Mouse (Mus musculus) gastrocnemius, postnatal 10 days (tissue): Measurements from ENCODE around the gene Trex2. TPM values are rescaled to one million over a fixed set of nuclear protein-coding genes. Genes with fewer than 3 reads are reported as not detected.

Experiments
- DNase-seq: peaks from one replicate; pipeline ENCODE4 v3.0.0; 2021; ENCODE audit warnings: mixed read lengths
- long read RNA-seq, 2 experiments: library from polyadenylated mRNA; stranded (forward); transcript quantifications; one replicate each; pipeline ENCODE4 v2.0.0; 2021
- total RNA-seq, 2 experiments: library from RNA; stranded (reverse); gene quantifications; 2 replicates each; pipeline ENCODE4 v1.2.3; 2021

Gene Trex2
- total RNA-seq: not detected
- long read RNA-seq, experiment 1: 0 reads
- long read RNA-seq, experiment 2: 0 reads

DNA sequence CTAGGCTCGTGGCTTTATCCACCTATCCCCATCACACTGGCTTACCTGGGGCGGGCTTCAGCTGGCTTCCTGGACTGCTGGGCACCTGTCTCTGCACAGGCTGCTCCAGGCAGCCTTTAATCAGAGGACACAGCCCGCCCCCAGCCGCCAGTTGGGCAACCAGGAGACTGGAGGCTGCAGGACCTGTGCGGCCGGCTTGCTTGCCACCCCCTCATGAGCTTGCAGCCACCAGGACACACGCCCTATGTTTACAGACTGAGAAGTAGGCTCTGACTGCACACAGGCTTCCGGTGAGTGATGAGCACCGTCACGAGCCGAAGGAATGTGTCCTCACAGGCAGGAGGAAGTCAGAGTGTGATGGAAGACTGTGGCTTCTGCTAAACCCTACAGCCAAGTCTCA lies at the start of gene Trex2:
TSS of gene Trex2 (minus strand) at position 93 of the 400 bp plus-strand sequence.
- DNase-seq: no peak

DNA sequence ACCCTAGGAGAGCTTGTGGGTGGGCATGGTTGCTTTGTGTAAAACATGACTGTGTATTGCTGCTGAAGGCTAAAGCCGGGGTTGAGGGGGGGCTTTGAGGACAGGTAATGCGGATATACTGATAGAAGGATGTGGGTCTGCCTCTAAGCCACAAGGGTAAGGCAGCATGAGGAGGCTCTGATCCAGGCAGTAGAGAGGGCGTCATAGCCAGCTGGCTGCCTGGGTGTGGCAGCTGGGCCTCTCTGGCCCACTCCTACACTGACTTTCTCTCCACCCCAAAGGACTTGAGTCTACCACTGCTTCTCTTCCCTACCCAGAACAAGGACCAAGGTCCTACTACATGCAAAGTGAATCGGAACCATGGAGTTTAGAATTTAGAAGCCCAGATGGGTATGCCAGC lies 49.7 kb upstream of the Trex2 start:
- DNase-seq: no peak

DNA sequence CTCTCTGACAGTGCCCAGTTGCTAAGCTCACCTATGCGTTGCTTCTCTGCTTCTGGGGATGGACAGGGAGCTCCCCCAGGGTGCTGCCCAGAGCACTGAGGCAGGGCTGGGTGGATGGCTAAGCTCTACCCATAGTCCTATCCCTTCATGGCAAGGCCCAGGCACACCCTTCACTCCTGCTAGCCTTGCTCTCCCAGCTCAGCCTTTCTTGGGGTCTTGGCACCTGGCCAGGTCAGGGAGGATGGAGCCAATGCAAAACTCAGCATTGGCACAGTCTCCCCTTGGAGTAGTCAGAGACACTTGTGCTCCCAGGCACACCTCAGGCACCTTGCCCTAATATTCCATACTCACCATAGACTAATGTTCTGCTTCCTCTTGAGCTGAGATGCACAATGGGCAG lies 48.9 kb upstream of the Trex2 start:
- peak; percentile 26 for DNase-seq

DNA sequence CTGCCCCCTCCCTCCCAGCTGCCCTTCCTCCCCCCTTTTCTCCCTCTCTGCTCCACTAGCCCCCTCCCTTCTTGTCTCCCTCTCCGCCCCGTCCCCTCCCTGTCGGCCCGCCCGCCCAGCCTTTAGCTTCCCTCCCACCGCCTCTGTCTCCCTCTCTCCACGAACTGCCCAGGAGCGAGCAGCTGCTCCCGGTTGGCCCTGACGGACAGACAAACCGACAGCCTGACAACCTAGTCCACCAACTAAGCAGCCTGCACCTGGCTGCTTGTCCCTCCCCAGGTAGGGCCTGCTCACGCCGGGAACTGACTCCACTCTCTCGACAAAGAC lies 48.3 kb upstream of the Trex2 start, which contains the start of gene Bgn:
TSS of gene Bgn (plus strand) at position 119 of the 327 bp plus-strand sequence.
- peak; percentile 27 for DNase-seq

DNA sequence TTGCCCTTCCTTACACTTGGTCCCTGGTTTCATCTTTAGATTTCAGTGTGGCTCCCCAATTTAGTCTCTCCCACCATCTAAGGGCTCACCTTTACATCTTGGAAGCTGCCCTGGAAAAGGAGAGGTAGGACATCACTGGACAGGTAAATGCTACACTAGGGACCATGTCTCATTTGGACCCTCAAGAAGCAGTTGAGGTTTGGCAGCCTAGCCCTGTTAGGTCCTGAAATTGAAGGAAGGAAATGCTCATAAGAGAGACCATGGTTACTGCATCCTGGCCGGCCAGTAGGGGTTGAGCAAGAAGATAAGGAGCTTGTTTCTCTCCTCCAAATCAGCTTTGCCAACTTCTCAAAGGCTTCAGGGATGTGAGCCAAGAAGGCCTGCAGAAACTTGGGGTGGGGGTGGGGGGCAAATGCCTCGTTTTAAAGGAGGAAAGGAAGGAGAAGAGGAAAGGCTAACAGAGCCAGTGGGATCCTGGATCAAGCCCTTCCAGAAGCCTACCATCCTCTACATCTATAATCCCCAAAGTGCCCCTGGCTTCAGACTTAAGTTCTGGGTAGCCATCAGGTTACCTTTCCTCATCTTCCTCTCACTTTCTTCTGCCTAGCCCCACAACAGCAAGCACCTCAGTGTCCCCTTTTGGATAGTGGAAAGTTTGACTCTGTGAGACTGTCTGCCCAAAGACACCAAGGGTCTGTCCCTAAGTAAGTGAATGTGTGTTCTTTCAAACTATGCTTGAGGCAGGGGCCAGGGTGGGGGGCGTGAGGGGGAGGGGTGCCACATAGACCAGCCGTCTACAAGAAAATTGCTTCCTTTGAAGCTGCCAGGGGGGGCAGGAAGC lies 47.7 kb upstream of the Trex2 start:
- no peak for DNase-seq

DNA sequence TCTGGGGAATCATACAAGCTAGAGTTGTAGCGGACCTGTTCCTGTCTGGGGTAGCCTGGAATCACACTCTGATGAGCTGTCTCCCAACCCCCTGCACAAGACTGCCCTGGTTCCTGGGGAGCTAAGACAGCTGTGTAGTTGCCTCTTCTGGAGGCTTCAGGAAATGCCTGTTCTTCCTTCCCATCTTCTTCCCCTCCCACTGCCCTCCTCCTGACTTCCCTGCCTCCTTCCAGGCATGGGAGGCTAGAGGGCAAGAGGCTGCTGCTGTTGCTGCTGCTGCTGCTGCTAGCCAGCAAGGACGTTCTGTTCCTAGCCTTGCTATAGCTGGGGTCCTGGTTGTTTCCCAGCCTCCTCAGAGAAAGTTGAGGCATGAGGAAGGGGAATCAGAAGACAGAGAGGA lies 45.2 kb upstream of the Trex2 start:
- DNase-seq: no peak

DNA sequence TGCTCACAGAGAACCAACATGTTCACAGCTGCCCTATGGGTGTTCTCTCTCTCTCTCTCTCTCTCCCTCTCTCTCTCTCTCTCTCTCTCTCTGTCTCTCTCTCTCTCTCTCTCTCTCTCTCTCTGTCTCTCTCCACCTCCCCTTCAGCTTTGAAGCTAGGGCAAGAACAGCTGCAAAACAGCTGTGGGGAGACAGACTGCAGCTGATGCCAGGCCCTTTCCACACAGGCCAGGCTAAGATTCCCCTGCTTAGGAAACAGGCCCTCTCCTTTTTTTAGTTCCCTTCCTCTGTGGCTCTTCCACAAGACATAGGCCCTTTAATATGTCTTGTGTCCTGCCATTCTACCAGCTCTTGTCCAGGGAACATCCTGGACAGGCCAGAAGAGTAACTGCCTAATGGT lies 44.5 kb upstream of the Trex2 start:
- no peak for DNase-seq

DNA sequence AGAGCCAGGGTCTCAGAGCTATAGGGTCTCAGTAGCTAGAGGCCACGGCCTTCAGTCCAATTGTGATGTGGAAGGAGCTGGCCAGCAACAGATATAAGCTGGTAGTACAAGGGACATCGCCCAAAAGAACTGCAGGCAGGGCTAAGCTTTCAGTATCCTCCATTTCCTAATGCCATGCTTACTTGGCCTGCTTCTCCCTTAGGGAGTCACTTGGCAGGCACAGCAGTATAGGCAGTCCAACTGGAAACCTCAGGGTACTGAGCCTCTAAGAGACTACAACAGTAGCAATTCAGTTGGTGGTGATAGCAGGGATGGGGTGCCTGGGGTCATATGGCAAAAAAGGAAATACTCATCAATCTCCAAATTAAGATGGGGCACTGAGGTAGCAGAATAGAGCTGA lies 42.4 kb upstream of the Trex2 start:
- DNase-seq: no peak

DNA sequence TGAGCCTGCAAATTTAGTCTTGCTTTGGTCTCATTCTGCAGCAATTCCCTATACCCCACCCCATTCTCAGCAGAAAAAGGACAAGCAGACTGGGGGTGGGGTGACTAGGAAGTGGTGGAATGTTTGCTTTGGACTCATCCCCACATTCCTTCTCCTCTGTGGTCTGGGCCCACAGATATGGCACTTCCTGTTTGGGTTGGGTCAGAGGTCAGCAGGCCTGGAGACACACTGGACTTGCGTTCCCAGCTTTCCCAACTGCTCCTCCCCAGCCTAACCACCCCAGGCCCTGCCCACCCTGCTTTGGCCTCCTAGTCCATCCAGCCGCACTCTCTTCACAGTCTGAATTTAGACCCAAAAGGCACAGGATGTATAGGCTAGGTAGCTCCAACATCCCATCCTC lies 41.5 kb upstream of the Trex2 start:
- no peak for DNase-seq

DNA sequence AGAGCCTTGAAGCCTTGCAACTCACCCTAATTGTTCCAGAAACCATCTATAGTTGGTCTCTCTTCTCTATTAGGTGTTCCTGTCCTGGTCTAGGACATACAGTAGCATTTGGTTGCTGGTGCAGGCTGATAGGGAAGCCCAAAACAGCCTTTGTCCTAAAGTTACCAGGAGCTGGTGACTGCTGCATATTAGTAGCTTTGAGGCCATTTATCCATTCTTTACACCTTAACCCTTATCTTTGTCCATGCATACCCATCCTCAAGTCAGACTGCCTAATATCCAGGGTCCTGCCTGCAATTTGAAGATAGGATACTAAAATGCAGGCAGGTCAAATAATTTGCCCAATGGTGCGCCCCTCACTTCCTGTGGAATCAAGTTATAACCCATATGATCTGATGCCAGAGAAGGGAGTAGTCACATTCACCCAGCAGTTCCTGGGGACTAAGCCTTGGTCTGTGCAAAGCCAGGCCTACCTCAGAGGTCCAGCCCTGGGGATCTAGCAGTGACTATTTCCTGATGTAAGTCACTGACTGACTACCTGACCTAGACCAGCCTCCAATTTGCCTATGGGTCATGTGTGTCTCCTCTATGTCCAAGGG lies 40.6 kb upstream of the Trex2 start:
- DNase-seq: no peak

DNA sequence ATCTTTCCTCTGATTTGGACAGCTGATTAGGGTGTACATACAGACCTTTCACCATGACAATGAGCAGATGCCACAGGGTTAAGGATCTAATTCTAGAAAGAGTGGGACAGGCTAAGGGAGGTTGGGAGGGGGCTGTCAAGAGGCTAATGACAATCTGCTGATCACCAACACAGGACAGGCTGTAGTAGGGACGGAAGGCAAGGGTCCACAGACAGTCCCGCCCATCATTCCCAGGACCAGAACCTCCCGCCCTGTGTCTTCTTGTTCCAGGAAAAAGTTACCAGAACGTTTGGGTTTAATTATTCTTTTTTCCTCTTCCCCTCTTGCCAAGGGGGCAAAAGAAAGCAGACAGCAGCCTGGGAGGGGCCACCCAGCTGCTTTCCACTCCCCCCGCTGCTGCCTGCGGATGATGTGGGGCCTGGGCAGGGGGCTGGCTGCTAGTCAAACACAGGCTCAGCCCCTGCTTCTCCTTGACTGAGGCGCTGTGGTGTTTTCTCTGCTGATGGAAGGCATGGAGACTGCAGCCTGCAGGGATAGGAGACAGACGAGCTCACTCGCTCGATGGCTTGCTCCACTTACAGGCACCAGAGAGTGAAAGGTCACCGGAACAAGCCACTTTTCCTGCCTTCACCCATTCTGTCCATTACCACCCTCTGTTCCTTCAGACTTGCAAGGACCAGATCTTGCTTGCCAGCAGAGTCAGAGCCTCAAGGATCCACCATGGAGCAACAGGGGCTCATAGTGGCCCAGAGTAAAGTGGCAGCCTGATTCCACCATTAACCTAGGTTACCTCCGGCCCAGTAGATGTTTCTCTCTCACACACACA lies 39.4 kb upstream of the Trex2 start:
- DNase-seq: peak; percentile 15

DNA sequence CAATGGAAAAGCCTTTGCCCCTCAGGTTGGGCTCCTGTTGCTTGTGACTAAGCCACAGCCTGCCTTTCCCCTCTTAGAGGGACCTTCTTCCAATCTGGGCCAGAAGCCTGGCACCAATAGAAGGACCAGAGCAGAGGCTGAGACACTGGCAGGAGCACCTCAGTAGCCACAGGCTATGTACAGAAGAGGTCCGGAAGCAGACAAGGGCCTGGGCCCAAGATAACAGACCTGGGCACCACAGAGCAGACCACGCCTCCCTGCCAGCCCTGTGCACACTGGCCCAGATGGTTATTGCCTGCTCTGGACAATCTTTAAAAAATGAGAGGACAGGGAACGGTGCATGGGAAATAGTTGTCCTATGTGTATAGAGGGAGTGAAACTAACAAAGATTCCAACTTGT lies 36.6 kb upstream of the Trex2 start:
- DNase-seq: no peak

DNA sequence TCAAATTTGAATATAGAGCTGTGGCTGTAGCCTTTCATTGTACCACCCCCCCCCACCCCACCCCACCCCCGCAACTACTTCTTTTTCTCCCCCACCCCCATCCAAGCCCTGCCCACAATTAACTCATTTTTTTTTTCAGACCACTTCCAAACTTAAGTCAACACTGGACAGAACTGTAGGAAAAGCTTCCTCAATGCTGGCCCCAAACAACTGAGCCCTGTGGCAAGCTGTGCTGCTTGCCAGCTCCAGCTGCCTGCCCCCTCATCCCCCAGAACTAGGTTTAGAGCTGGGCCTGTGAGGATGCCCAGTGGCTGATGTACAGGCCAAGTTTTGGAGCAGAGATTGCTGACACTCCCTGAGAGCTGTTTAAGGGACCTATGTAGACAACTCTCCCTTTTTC lies 33.6 kb upstream of the Trex2 start:
- no peak for DNase-seq

DNA sequence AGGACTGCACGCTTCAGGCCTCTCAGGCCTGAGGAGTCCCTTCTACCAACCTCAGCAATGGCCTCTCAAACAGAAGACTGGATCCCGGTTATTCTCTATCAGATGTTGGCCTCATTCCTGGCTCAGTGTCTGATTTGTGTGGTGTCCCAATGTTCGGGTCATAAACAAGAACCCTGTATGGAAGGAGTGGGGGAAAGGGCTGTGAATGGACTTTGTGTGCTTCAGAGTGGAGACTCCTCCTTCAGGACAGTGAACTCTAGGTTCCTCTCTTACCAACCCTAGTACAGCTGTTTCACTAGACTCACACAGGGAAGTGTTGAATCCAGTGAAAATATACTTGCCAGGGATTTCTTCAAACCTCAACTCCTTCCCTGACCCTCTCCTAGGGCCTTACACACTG lies 33.2 kb upstream of the Trex2 start:
- DNase-seq: no peak

DNA sequence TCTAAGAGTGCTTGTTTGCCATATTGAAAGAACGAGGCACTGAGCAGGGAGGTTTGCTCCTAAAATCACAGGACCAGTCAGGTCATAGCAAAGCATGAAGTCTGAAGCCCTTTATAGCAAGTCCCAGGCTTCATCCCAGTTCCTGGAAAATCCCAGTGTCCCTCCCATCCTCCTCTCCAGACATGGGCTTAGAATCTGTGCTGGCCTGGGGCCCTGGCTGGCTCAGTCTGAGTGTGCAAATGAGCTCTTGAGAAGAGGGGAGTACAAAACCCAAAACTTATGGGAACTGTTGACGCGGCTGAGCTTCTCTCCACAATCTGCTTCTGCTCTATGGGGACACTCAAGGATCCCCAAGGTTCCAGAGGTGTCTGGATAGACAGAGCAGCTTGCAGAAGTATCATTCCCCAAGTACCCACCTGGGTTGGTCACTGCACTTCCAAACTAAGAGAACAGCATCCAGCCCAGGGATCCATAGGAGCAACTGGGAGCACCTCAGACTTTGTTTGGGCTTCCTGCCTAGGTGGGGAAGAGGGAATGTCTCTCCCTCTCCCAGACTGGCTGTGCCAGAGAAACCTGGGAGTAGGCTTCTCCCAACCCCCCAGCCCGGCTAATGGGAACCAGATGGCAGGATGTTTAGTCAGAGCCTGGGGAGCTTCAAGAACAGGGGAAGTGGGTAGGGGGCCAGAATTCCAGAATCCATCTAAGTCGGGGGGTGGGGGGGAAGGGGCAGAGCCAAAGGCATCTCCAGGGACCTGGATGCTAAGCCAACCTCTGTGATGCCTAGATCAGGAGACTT lies 32.5 kb upstream of the Trex2 start:
- DNase-seq: peak; percentile 29

DNA sequence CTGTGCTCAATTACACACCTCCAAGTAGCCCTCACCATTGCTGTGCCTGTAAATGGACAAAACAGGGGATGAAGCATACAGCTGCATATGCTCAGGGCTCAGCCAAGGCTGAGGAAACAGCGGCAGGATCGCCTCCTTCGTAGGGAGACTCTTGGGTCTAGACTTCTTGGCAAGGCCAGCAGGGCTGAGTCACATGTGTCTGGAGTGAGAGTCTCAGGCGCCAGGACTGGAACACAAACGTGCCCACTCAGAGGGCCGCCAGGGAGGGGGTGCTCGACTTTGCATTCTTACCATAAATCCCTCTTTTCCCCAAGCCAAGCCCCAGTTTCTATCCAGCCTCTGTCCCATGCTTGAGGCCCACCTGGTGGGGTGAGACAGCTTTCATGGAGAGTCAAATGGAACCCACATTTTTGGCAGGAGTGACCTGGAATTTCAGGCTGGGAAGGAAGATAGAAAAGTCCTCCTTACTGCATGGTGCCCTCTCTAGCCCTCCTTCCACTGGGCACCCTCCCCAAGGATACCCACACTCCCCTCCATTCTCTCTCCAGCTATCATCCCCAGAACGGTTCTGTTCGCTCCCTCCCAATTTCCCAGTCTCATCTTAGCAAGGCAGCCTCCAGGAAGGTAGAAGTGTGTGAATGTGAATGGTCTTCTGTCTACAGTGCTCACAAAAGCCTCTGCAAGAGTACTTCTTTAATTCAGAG lies 30.5 kb upstream of the Trex2 start:
- DNase-seq: peak; percentile 35

DNA sequence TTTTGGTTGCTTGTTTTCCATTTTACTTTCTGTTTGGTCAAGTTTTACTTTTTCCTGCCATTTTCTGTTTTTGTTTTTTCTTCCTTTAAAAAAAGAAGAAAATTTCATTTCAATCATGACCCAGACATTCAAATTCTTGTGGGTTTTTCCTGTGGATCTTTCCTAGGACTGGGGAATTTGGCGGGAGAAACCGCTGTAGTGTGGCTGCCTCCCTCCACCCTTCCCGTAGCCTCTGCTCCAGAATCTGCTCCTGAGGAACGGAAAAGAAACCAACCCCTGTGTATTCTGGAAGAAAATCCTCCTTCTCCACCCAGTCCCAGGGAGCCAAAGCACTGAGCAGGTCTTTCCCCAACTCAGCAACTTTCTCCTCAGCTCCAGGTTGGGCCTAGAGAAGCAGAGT lies 25.6 kb upstream of the Trex2 start:
- DNase-seq: no peak

DNA sequence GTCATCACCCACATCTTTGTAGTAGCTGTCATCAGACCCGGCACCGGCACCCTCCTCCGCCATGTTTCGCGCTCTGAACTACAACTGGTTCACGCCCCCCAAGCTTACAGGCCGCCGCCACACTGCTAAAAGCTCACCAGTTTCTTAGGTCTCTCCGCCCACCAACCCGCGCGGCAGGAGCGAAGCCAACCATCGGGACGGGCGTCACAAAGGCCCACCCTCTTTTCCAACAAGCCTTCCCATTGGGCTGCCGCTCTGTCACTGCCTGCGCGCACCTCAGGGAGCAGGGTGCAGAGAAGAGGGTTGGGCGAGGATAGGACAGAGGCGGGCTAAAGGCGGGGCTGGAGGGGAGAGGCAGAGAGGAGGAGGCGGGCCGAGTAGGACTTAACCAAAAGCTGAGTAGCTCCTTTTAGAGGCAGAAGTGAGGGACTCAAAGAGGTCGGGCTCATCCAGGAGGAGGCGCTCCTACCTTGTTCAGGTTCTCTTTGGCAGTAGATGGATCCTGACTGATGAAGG lies 23.8 kb upstream of the Trex2 start, which contains the start of gene Haus7:
TSS of gene Haus7 (minus strand) at position 168 of the 516 bp plus-strand sequence.
- DNase-seq: peak; percentile 78

DNA sequence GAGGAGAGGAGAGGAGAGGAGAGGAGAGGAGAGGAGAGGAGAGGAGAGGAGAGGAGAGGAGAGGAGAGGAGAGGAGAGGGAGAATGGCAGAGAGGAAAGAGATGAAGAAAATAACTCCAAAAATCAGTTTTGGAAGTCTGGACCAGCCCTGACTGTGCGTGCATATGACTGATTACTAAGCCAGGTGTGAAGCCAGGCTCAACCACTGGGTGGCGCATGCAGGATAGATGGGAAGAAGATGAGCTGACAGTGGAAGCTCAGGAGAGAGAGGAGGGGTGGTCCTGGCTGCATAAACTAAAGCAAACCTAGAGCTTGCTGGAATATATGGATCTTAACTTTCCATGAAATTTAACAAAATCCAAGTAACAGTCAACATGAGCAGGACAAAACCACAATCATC lies 16.8 kb upstream of the Trex2 start:
- DNase-seq: peak; percentile 75

DNA sequence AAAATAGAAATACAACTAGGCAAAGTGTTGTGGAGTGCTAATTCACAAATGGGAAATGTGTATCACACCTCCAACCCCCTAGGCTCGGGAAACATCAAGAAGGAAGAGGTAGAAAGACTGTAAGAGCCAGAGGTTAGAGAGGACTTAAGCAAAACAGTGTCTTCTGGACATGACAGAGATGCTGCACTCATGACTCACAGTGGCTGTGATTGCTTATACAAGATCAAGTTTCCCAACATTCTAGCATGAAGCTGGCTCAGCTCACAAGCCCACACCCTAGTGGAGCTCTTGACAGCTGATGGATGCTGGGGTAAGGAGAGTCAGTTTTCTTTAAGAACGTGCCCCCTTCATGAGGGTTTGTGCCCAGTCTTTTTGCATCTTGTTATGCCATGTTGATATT lies 6.3 kb upstream of the Trex2 start:
- no peak for DNase-seq

DNA sequence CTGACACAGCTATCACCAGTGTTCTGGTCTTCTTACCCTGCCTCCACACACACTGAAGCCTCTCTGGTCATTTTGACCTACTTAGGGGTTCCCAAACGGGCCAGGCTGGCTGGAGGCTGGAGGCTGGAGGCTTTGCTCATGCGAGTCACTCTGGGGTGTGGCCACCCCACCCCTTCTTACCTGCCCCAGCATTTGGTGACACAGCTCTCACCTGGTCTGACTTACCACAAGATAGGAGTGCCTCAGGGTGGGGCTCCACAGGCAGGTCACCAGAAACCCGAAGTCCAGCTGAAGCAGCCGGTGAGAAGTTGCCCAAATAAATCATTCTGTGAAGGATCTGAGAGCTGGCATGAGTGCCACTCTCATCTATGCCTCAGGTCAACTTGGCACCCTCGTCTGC lies 2.3 kb downstream of the Trex2 start:
- no peak for DNase-seq
